Mouse (Mus musculus): ENCODE data around the gene Dync2li1. TPM values are rescaled to one million over a fixed set of nuclear protein-coding genes. Genes with fewer than 3 reads are reported as not detected.

Dync2li1 gene
- polyA plus RNA-seq, 1 experiment from 2014 or later = 34.6 TPM

GRCm38 (mm10) chr17:84698727-84699126 lies 72.4 kb downstream of the Dync2li1 start:
- WGBS = 28% methylated on average over 5 of the region's 5 CpGs
- H3K27me3 ChIP-seq (replicated peaks; ENCODE audit: low read depth, poor library complexity, severe bottlenecking) = peaks cover 8% of the 10 kb centered on the region; the same call in 1 of the 2 replicates
- peaks cover 37% of the 10 kb centered on the region for H3K4me1 ChIP-seq
- no peaks in the 10 kb centered on the region for H3K9me3 ChIP-seq
- H3K4me3 ChIP-seq = no peak overlapping the region
- no peak overlapping the region for H3K27ac ChIP-seq (replicated peaks)
- peak; percentile 72 for DNase-seq (ENCODE audit: low spot score)
- H3K36me3 ChIP-seq (replicated peaks) = peaks cover 2% of the 10 kb centered on the region; the same call in 1 of the 2 replicates

Other genes with a start within 250 kb of the Dync2li1 start
- gene Thada, start 160.3 kb upstream of the Dync2li1 start, polyA plus RNA-seq (2016; fragmentation: Nextera tagmentation; extraction: Ambion mirVana) = 13.0 and 13.3 TPM in 2 replicates
- 6.1 TPM in 2 replicates for gene Plekhh2, start 114.6 kb upstream of the Dync2li1 start, polyA plus RNA-seq (2016; fragmentation: Nextera tagmentation; extraction: Ambion mirVana)
- 0.10 and 0.15 TPM in 2 replicates for gene Abcg8, start 49.8 kb downstream of the Dync2li1 start, polyA plus RNA-seq (2016; fragmentation: Nextera tagmentation; extraction: Ambion mirVana)
- 1.3 and 1.6 TPM in 2 replicates for gene Abcg5, start 56.5 kb downstream of the Dync2li1 start, polyA plus RNA-seq (2016; fragmentation: Nextera tagmentation; extraction: Ambion mirVana)
- gene Lrpprc, start 164.3 kb downstream of the Dync2li1 start, polyA plus RNA-seq (2016; fragmentation: Nextera tagmentation; extraction: Ambion mirVana) = 56.7 and 58.0 TPM in 2 replicates

Data from embryonic facial prominence, embryonic 10.5 days (tissue).